Mouse (Mus musculus): ENCODE measurements around the gene Hpd. TPM values are rescaled to one million over a fixed set of nuclear protein-coding genes. Genes with fewer than 3 reads are reported as not detected.

Hpd gene
- polyA plus RNA-seq, 1 experiment from 2014 or later = not detected

DNA sequence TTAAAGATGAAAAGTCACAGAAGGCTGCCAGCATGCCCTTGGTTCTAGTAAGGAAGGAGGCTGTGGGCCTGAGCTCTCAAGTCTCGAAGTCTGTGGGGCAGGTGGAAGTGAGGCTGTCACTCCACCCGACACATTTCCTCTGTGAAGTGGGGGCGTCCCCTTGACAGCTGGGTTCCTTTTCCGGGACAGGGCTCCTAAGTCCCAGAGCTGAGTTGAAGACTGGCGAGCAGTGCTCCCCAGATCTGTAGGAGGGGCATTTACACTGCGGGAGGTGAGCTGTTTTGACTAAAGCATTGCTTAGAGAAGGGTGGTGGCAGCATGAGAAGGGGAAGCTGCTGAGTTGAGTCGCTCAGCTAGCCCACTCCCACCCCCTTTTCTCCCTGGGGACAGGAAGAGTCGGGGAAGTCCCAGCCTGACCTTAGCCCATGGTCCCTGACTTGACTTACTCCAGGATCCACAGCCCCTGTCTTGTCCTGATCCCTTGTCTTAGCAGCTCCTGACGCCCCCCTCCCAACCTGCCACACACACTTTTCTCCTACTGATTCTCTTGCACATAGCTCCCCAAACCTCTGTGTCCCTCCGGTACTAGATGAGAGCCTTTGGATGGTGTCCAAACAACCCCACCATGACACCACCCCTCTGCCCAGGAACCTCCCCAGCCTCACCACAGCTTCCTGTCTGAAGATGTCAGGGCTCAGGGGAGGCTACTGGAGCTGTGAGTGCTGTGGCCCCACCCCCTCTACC lies 53.9 kb downstream of the Hpd start:
- Histone ChIP-seq H3K4me1 (peaks cover 22% of the 10 kb centered on the region), H3K27ac (no peak overlapping the region)
- WGBS = 55% methylated on average over 10 of the region's 10 CpGs

DNA sequence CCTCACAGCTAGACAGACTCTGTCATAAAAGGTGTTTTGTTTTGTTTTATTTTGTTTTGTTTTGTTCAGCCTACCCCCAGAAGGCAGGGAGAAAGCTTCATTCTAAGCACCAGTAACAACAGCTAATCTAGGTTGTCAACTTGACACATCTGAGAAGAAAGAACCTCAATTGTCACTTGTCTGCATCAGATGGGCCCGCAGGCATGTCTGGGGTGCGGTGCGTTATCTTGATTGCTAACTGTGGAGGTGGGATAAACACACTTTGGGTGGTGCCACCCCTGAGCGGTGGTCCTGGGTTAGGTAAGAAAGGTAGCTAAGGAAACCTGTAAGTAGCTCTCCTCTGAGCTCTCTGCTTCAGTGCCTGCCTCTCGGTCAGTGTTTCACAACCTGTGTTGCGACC lies 55.5 kb downstream of the Hpd start:
- Histone ChIP-seq H3K4me2 (no peak overlapping the region), H3K9ac (no peak overlapping the region), H3K4me1 (peaks cover 7% of the 10 kb centered on the region), H3K27me3 (replicated peaks) (no peaks in the 10 kb centered on the region), H3K27ac (no peak overlapping the region), H3K9me3 (no peaks in the 10 kb centered on the region), H3K4me3 (no peak overlapping the region), H3K36me3 (replicated peaks) (peaks cover 2% of the 10 kb centered on the region; the same call in 1 of the 2 replicates)
- no peak for ATAC-seq (replicated peaks)
- 79% methylated on average over 6 of the region's 6 CpGs for WGBS

More for the DNA sequence above, 53.9 kb downstream of the Hpd start:
- Histone ChIP-seq H3K9ac (no peak overlapping the region), H3K4me2 (no peak overlapping the region), H3K36me3 (replicated peaks) (peaks cover 2% of the 10 kb centered on the region; the same call in 1 of the 2 replicates), H3K27me3 (replicated peaks) (no peaks in the 10 kb centered on the region), H3K9me3 (no peaks in the 10 kb centered on the region), H3K4me3 (no peak overlapping the region)
- no peak for ATAC-seq (replicated peaks)

DNA sequence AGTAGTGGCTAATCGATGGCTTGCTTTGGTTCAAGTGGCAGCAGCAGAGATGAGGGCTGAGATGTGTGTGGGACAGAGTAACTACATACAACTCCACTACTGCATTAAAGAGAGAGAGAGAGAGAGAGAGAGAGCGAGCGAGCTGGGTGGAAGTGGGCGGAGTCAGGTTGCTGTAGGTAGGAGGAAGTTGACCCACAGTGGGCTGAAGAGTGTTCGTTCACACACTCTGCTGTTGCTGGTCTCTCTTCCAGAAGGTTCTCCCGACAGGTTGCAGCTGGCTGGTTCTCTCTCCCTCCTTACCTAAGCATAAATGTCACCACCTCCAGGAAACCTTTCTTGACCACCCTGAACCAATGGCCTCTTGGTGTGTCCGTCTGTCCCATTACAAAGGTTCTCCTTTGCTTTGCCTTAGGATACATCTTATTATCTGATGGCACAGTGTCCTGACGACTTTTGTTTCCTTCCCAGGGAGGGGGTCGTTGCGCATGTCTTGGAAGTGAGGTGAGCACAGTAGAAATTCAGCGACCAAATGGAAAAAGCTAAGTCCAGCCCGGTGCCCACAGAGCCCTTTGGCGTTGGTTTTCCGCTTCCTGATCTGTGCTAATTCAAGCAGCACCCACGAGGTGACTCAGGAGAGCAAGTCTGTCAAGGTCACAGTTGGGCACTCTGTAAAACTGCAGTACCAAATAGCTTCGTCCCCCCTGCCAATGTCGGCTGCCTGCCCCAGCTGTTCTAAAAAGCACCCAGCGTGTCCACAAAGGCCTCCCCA lies 56.7 kb downstream of the Hpd start:
- Histone ChIP-seq H3K4me3 (no peak overlapping the region), H3K9ac (no peak overlapping the region), H3K4me1 (0 out of 2 replicates have a peak, but pooled peaks cover 1% of the 10 kb centered on the region), H3K27me3 (replicated peaks) (no peaks in the 10 kb centered on the region), H3K27ac (no peak overlapping the region), H3K4me2 (no peak overlapping the region), H3K9me3 (no peaks in the 10 kb centered on the region), H3K36me3 (replicated peaks) (peaks cover 2% of the 10 kb centered on the region; the same call in 1 of the 2 replicates)
- no peak for ATAC-seq (replicated peaks)
- 85% methylated on average over 18 of the region's 18 CpGs for WGBS

DNA sequence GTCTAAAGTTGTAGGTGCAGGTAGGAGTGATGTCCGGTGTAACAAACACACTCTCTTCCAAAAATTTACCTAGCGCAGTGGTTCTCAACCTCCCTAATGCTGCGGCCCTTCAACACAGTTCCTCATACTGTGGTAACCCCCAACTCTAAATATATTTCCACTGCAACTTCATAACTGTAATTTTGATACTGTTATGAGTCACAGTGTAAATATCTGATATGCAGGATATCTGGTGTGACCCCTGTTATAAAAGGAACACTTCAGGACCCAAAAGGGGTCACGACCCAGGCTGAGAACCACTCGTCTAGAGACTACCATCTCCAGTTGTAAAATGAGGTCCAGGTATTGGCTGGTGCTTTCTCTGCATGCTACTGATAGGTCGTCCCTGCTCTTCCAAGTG lies 57.4 kb downstream of the Hpd start:
- no peak for ATAC-seq (replicated peaks)
- Histone ChIP-seq H3K27ac (no peak overlapping the region), H3K27me3 (replicated peaks) (no peaks in the 10 kb centered on the region), H3K4me3 (no peak overlapping the region), H3K4me2 (no peak overlapping the region), H3K9ac (no peak overlapping the region), H3K9me3 (no peaks in the 10 kb centered on the region), H3K36me3 (replicated peaks) (peaks cover 2% of the 10 kb centered on the region; the same call in 1 of the 2 replicates), H3K4me1 (0 out of 2 replicates have a peak, but pooled peaks cover 2% of the 10 kb centered on the region)
- 90% methylated on average over 6 of the region's 6 CpGs for WGBS

DNA sequence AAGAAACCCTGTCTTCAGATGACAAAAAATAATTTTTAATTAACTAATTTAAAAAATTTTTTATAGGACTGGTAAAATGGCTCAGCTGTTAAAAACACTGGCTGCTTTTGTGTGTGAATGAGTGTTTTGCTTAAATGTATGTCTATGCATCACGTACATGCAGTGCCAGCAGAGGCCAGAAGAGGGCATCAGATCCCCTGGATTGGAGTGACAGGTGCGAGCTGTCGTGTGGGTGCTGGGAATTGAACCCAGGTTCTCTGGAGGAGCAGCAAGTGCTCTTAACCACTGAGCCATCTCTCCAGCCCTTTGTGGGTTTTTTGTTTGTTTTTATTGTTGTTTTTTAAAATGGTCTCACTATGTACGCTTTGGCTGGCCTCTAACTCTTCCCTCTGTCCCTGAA lies 60.3 kb downstream of the Hpd start:
- H3K36me3 ChIP-seq (replicated peaks) = peaks cover 2% of the 10 kb centered on the region; the same call in 1 of the 2 replicates
- no peaks in the 10 kb centered on the region for H3K27me3 ChIP-seq (replicated peaks)
- no peak overlapping the region for H3K4me2 ChIP-seq
- H3K4me3 ChIP-seq = no peak overlapping the region
- H3K4me1 ChIP-seq = 0 out of 2 replicates have a peak, but pooled peaks cover 2% of the 10 kb centered on the region
- H3K9me3 ChIP-seq = no peaks in the 10 kb centered on the region
- no peak for ATAC-seq (replicated peaks)
- no peak overlapping the region for H3K27ac ChIP-seq
- no peak overlapping the region for H3K9ac ChIP-seq
- WGBS = 85% methylated on average over 4 of the region's 4 CpGs

Other genes with a start within 250 kb of the Hpd start
- gene Kdm2b, start 192.9 kb downstream of the Hpd start, polyA plus RNA-seq (2015; fragmentation: Nextera tagmentation; extraction: Ambion mirVana) = 115 and 123 TPM in 2 replicates
- 11.6 and 13.6 TPM in 2 replicates for gene Orai1, start 167.7 kb downstream of the Hpd start, polyA plus RNA-seq (2015; fragmentation: Nextera tagmentation; extraction: Ambion mirVana)
- 1.5 TPM in 1 of 2 replicates, not detected in the other for gene Morn3, start 135.7 kb downstream of the Hpd start, polyA plus RNA-seq (2015; fragmentation: Nextera tagmentation; extraction: Ambion mirVana)
- 17.1 and 23.3 TPM in 2 replicates for gene Tmem120b, start 114.3 kb downstream of the Hpd start, polyA plus RNA-seq (2015; fragmentation: Nextera tagmentation; extraction: Ambion mirVana)
- gene Rhof, start 50.0 kb downstream of the Hpd start, polyA plus RNA-seq (2015; fragmentation: Nextera tagmentation; extraction: Ambion mirVana) = 12.2 and 13.4 TPM in 2 replicates
- 12.2 TPM in 2 replicates for gene Setd1b, start 40.5 kb downstream of the Hpd start, polyA plus RNA-seq (2015; fragmentation: Nextera tagmentation; extraction: Ambion mirVana)
- gene Psmd9, start 13.3 kb downstream of the Hpd start, polyA plus RNA-seq (2015; fragmentation: Nextera tagmentation; extraction: Ambion mirVana) = 71.5 and 73.4 TPM in 2 replicates
- 1.3 and 1.5 TPM in 2 replicates for gene Wdr66, start 69.4 kb upstream of the Hpd start, polyA plus RNA-seq (2015; fragmentation: Nextera tagmentation; extraction: Ambion mirVana)
- 35.9 and 39.6 TPM in 2 replicates for gene Bcl7a, start 161.1 kb upstream of the Hpd start, polyA plus RNA-seq (2015; fragmentation: Nextera tagmentation; extraction: Ambion mirVana)
- gene Mlxip, start 212.1 kb upstream of the Hpd start, polyA plus RNA-seq (2015; fragmentation: Nextera tagmentation; extraction: Ambion mirVana) = 18.6 and 21.1 TPM in 2 replicates

All from midbrain, embryonic 15.5 days (tissue).